Mouse (Mus musculus) ovary, postnatal 10 days (tissue): ENCODE data around the gene Gm20812.
"Not testable (repeated sequence)": the region's sequence is repeated elsewhere in the genome, so short reads cannot be mapped to it uniquely, and the experiment has no call there.

Experiments
- DNase-seq: peaks from one replicate; pipeline ENCODE4 v3.0.0; 2022; ENCODE audit warnings: low spot score

Gene Gm20812

DNA sequence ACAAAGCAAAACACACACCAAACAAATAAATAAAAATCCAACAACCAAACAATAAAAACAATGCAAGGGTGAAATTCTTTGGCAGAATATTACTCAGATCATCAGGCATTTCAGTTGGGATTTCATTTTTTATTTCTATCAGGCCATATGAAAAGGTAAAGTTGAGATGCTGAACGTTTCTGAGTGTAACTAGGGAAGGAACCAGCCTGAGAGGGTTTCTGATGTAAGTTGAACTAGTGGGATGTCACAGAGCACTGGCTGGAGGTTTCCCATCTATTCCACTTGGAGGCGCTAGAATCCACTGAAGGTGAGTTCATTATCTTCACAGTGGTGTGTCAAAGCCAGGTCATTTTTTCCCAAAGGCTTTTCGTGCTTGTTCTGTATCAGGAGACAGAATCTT lies at the start of gene Gm20812:
Gene Gm20812 (plus strand): TSS at position 301 of the 400 bp plus-strand sequence.
- not testable (repeated sequence) for DNase-seq
